Mouse (Mus musculus): ENCODE data around the gene Il11.

Gene Il11

GRCm38 (mm10) chr7:4788499-4789435, 6.1 kb upstream of the Il11 start:
- DNase-seq (ENCODE audit: low read depth, low spot score), result peak; percentile 68

GRCm38 (mm10) chr7:4783667-4784268, 1.1 kb upstream of the Il11 start:
- no peak for DNase-seq (ENCODE audit: low read depth, low spot score)

GRCm38 (mm10) chr7:4782130-4782529, 529 bp downstream of the Il11 start:
- DNase-seq (ENCODE audit: low read depth, low spot score), result no peak

- no peak for DNase-seq (ENCODE audit: low read depth, low spot score)
These were observed 2.7 kb downstream of the Il11 start for GRCm38 (mm10) chr7:4779921-4780320.

DNA sequence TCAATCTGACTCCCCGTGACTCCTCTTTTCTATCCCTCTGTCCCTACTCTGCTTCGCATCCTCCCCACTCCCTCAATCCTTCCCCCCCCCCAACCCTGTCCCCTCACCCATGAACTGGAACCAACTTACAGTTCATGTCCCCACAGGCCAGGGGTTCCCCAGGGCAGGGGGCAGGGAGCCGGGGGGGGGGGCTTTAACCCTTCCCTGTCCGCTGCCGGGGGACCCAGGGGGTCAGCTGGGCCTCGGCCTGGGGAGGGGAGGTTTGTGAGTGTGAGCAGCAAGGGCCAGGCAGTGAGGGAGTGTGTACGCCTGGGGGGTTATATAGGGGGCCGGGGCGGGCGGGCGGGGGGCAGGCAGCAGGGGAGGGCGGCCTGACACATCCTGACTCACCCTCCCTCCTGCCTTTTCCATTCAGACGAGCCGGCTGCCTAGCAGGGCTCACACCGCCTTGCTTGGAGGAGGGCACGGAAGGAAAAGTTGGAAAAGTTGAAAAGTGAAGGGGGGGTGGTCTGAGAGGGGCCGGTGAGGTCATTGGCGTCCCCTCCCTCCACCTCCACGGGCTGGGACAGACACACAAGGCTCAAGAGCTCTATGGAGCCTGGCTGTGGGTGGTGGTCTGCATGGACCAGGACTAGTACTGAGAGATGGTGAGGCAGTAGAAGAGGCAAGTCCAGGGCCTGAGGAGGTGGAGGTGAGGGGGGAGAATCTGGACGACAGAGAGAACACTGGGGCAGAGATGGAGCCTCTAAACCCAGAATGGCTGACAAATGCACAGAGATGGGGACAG, 4.6 kb downstream of the Il11 start:
- DNase-seq (ENCODE audit: low read depth, low spot score), result no peak

DNA sequence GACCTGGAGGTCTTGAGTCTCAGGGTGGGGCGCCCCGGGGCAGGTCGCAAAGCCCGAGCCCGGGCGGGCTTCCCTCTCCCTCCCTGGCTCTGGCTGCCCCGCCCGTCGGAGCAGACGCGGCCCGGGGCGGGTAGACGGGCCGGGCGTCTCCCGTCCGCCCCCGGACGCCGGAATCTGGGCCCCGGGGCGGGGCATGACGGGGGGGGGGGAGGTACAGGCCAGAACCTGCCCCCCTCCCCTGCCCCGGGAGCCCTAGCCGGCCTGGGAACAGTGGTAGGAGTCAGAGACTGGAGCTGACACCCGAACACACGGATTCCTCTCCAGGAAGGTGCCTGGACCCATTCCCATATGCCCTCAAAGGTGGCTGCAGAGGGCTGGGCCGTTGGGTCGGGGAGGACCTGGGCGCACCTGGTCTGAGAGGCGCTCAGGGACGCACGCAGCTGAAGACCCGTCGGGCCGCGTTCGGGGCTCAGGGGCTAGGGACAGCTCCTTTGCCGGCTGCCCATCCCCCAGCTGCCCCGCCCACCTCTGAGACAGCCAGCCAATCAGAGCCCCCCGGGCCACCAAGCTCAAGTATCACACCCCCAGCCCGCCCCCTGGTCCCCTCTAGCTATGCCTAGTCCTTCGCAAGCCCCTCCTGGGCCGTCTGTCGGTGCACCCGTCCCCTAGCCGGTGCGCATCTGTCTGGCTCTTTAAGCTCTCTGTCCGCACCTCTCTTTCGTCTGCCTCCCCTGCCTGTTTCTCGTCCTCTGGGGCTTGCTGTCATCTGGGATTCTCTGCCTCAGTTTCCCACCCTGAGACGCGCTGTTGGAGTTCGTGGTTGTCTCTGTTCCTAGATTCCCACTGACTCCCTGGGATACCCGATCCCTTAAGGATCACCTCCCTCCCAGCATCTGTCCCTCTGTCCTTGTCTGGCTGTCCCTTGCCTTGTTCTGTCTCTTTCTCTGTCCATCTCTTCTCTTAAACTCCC, 5.5 kb downstream of the Il11 start:
- peak; percentile 82 for DNase-seq (ENCODE audit: low read depth, low spot score)

DNA sequence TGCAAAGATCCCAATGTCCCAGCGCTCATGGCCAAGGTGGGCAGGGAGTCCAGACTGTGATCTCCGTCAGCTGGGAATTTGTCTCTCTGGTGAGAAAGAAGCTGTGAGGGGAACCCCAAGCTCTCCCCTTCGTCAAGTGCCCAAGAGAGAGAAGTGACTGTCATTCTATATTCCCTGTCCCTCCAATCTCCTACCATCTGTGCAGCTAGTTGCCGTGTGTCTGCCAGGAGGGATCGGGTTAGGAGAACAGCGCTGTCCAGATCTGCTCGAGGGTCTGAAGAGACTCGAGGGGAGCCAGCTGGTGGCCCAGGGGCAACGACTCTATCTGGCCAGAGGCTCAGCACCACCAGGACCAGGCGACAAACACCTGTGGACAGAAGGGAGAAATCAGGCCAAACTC, 6.5 kb downstream of the Il11 start:
- DNase-seq (ENCODE audit: low read depth, low spot score), result no peak

- DNase-seq (ENCODE audit: low read depth, low spot score), result no peak
These were observed 11.5 kb downstream of the Il11 start, which contains the start of gene Fam71e2 for GRCm38 (mm10) chr7:4771202-4771601. Fam71e2 (minus strand) TSS chr7:4771302.

- no peak for DNase-seq (ENCODE audit: low read depth, low spot score)
These were observed 17.5 kb downstream of the Il11 start for GRCm38 (mm10) chr7:4764946-4765710.

DNA sequence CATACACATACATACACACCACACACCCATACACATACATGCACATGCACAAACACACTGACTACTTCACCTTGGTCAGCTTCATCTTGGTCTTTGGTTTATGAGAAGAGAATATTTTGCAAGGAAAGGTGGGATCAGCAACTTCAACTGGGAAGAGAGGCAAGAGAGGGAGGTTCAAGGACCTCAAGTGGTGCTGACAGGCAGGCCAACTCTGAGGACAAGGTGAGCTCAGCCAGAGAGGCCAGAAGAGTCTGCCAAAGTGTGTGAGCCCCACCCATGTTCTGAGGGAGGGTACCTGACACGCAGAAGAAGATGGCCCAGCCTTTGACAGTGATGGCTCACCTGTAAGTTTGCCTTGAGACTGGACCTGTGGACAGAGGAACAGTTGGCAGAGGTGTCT, 23.0 kb downstream of the Il11 start:
- DNase-seq (ENCODE audit: low read depth, low spot score), result no peak

- peak; percentile 97 for DNase-seq (ENCODE audit: low read depth, low spot score)
These were observed 29.7 kb downstream of the Il11 start, which contains the start of gene Cox6b2 for GRCm38 (mm10) chr7:4752821-4753570. Cox6b2 (minus strand) TSS chr7:4753094.

DNA sequence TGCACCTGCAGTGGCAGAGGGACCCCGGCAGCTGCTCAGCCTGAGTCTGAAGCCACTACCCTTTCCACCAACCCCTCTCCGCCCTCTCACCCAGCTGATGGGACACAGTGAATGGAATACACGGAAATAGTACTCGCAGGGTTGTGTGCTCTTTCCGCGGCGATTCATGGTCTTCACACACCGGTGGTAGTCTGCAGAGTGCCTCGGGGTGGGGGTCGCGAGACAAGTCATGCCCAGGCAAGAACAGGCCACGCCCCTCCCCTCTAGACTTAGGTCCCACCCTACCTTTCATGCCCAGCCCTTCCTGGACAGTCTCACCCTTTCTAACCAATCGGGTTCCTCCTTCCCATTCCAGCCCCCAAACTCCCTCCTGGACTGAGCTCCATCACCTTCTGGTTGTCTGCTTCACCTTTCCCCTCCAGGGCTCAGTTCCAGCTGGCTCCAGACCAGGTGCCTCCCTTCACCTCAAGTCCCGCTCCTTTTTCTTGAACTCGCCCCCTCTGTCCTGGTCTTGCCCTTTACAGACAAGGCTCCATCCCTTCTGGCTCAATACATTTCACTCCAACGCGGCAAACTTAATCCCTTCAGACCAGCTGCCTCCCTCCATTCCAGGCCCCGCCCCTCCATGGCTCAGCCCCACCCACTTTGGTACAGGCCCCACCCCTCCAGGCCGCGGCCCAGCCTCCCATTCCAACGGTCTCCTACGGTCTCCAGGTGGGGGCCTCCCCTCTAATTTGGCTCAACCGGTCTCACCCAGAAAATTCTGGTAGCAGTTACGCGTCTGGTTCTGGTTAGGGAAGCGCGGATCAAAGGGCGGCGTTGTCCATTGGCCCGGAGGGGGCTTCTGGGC, 30.5 kb downstream of the Il11 start:
- peak; percentile 97 for DNase-seq (ENCODE audit: low read depth, low spot score)

GRCm38 (mm10) chr7:4749169-4749568, 33.5 kb downstream of the Il11 start:
- DNase-seq (ENCODE audit: low read depth, low spot score), result no peak

GRCm38 (mm10) chr7:4748321-4748720, 34.3 kb downstream of the Il11 start:
- DNase-seq (ENCODE audit: low read depth, low spot score), result peak; percentile 72

DNA sequence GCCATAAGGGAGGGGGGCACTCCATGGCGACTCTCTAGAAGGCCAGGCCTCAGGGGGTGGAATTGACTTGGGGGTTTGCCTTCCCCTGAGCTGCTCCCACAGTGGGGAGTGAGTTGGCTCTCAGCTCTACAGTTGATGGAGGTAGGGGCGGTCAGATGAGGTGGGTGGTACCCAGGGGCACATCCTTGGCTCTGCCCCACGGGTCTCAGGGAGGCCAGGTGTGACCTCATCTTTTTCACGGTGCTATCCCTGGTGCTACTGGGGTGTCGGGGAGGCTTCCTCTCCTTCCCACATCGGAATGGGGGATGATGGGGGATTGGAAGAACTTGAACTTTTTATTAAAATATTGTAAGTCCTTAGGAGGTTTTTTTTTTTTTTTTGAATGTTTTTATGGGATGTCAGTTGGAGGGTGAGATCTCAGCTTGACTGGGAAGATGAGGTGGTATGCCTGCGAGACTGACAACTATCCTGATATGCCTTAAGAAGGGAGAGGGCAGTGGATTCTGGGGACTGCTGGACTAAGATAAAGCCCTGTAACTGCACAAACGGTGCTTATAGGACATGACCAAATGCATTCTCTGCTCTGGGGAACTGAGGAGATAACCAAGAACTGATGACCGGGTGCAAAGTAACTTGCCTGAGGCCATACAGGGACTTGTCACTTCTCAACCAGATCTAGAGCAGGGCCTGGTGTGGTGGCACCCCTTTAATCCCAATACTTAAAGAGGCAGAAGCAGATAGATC, 35.3 kb downstream of the Il11 start:
- no peak for DNase-seq (ENCODE audit: low read depth, low spot score)

GRCm38 (mm10) chr7:4746326-4746980, 36.2 kb downstream of the Il11 start:
- DNase-seq (ENCODE audit: low read depth, low spot score), result no peak

- DNase-seq (ENCODE audit: low read depth, low spot score), result no peak
These were observed 37.8 kb downstream of the Il11 start for GRCm38 (mm10) chr7:4744886-4745285.
